Mouse (Mus musculus): ENCODE measurements around the gene Wdr72.

DNA sequence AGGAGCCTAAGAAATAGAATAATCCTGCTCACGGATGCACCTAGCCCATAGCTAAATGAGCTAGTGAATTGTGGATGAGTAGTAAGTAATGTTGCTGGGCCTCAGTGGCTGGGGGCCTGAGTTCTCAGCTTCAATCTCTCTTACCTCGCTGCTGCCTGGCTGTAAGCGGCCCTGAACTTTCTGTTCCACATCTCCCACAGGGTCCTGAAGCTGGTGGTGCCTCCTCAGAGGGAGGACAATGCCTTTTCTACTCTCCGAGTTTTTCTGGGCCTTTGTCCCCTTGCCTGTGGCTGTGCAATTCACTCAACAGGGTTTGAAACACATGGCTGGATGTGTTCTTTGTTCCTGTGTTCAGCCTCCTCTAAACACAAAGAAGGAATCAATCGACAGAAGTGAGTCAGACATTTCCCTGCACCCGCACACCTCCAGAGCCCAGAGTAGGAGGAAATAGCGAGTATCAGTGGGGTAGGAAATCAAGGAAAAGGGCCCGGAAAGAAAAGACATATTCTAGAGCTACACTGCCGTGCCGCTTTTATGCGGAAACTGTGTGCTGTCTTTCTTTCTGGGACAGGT lies 50.3 kb downstream of the Wdr72 start:
- no peak for TF ChIP-seq CTCF (IDR thresholded peaks at IDR 0.05; ENCODE audit: low read depth)
- TF ChIP-seq EP300 (IDR thresholded peaks at IDR 0.05; ENCODE audit: low read depth) = no peak
